Mouse (Mus musculus): ENCODE measurements around the gene Cnih2. TPM values are rescaled to one million over a fixed set of nuclear protein-coding genes. Genes with fewer than 3 reads are reported as not detected.

Gene Cnih2
- polyA plus RNA-seq, 1 experiment from 2014 or later = 231 TPM

- Histone ChIP-seq H3K4me1 (peaks cover 14% of the 10 kb centered on the region), H3K4me2 (replicated peaks) (no peak overlapping the region), H3K9ac (no peak overlapping the region), H3K27me3 (replicated peaks) (peaks cover 41% of the 10 kb centered on the region), H3K36me3 (peaks cover 44% of the 10 kb centered on the region), H3K4me3 (no peak overlapping the region; the same call in 1 of the 2 replicates), H3K9me3 (no peaks in the 10 kb centered on the region), H3K27ac (no peak overlapping the region)
- no peak for ATAC-seq (ENCODE audit: low FRiP score, low read depth)
- WGBS = 81% methylated on average over 6 of the region's 6 CpGs
Measured at GRCm38 (mm10) chr19:5049325-5049724, 49.0 kb downstream of the Cnih2 start.

GRCm38 (mm10) chr19:5048138-5049056, 49.9 kb downstream of the Cnih2 start:
- Histone ChIP-seq H3K4me2 (replicated peaks) (no peak overlapping the region), H3K27ac (no peak overlapping the region), H3K36me3 (peaks cover 48% of the 10 kb centered on the region), H3K9ac (no peak overlapping the region), H3K4me1 (peaks cover 14% of the 10 kb centered on the region), H3K4me3 (no peak overlapping the region), H3K9me3 (no peaks in the 10 kb centered on the region), H3K27me3 (replicated peaks) (peaks cover 36% of the 10 kb centered on the region)
- 88% methylated on average over 14 of the region's 14 CpGs for WGBS
- ATAC-seq (ENCODE audit: low FRiP score, low read depth) = no peak

GRCm38 (mm10) chr19:5045531-5045930, 52.8 kb downstream of the Cnih2 start:
- H3K4me3 ChIP-seq = no peak overlapping the region
- no peak overlapping the region for H3K4me2 ChIP-seq (replicated peaks)
- H3K9ac ChIP-seq = no peak overlapping the region
- H3K9me3 ChIP-seq = no peaks in the 10 kb centered on the region
- peaks cover 53% of the 10 kb centered on the region for H3K36me3 ChIP-seq
- H3K27me3 ChIP-seq (replicated peaks) = peaks cover 7% of the 10 kb centered on the region
- 85% methylated on average over 4 of the region's 4 CpGs for WGBS
- H3K27ac ChIP-seq = no peak overlapping the region
- peaks cover 25% of the 10 kb centered on the region for H3K4me1 ChIP-seq
- ATAC-seq (ENCODE audit: low FRiP score, low read depth) = no peak

Other genes with a start within 250 kb of the Cnih2 start
- 59.0 and 61.8 TPM in 2 replicates for gene Ctsf, start 243.4 kb downstream of the Cnih2 start, polyA plus RNA-seq (2016; fragmentation: Nextera tagmentation; extraction: Ambion mirVana)
- 3.3 TPM in 2 replicates for gene Actn3, start 220.6 kb downstream of the Cnih2 start, polyA plus RNA-seq (2016; fragmentation: Nextera tagmentation; extraction: Ambion mirVana)
- gene Zdhhc24, start 219.9 kb downstream of the Cnih2 start, polyA plus RNA-seq (2016; fragmentation: Nextera tagmentation; extraction: Ambion mirVana) = 21.4 and 22.1 TPM in 2 replicates
- gene Bbs1, start 191.9 kb downstream of the Cnih2 start, polyA plus RNA-seq (2016; fragmentation: Nextera tagmentation; extraction: Ambion mirVana) = 8.1 and 10.5 TPM in 2 replicates
- gene Dpp3, start 170.2 kb downstream of the Cnih2 start, polyA plus RNA-seq (2016; fragmentation: Nextera tagmentation; extraction: Ambion mirVana) = 167 and 171 TPM in 2 replicates
- 4.9 and 6.5 TPM in 2 replicates for gene Peli3, start 155.4 kb downstream of the Cnih2 start, polyA plus RNA-seq (2016; fragmentation: Nextera tagmentation; extraction: Ambion mirVana)
- 126 and 132 TPM in 2 replicates for gene Mrpl11, start 136.4 kb downstream of the Cnih2 start, polyA plus RNA-seq (2016; fragmentation: Nextera tagmentation; extraction: Ambion mirVana)
- gene Npas4, start 108.2 kb downstream of the Cnih2 start, polyA plus RNA-seq (2016; fragmentation: Nextera tagmentation; extraction: Ambion mirVana) = 0.06 and 0.08 TPM in 2 replicates
- 6.1 and 6.2 TPM in 2 replicates for gene Slc29a2, start 74.7 kb downstream of the Cnih2 start, polyA plus RNA-seq (2016; fragmentation: Nextera tagmentation; extraction: Ambion mirVana)
- 48.2 and 50.0 TPM in 2 replicates for gene B4gat1, start 59.7 kb downstream of the Cnih2 start, polyA plus RNA-seq (2016; fragmentation: Nextera tagmentation; extraction: Ambion mirVana)
- gene AC124502.3, start 59.6 kb downstream of the Cnih2 start, polyA plus RNA-seq (2016; fragmentation: Nextera tagmentation; extraction: Ambion mirVana) = 2.4 and 3.4 TPM in 2 replicates
- gene Brms1, start 57.2 kb downstream of the Cnih2 start, polyA plus RNA-seq (2016; fragmentation: Nextera tagmentation; extraction: Ambion mirVana) = 58.7 TPM in 2 replicates
- 2.0 and 2.5 TPM in 2 replicates for gene Rin1, start 48.0 kb downstream of the Cnih2 start, polyA plus RNA-seq (2016; fragmentation: Nextera tagmentation; extraction: Ambion mirVana)
- gene Cd248, start 30.4 kb downstream of the Cnih2 start, polyA plus RNA-seq (2016; fragmentation: Nextera tagmentation; extraction: Ambion mirVana) = 22.9 and 26.3 TPM in 2 replicates
- gene Tmem151a, start 13.0 kb downstream of the Cnih2 start, polyA plus RNA-seq (2016; fragmentation: Nextera tagmentation; extraction: Ambion mirVana) = 2.5 and 2.8 TPM in 2 replicates
- gene Yif1a, start 10.0 kb downstream of the Cnih2 start, polyA plus RNA-seq (2016; fragmentation: Nextera tagmentation; extraction: Ambion mirVana) = 66.3 and 69.1 TPM in 2 replicates
- 245 and 247 TPM in 2 replicates for gene Rab1b, start 8.6 kb upstream of the Cnih2 start, polyA plus RNA-seq (2016; fragmentation: Nextera tagmentation; extraction: Ambion mirVana)
- 62.6 and 63.1 TPM in 2 replicates for gene Klc2, start 20.0 kb upstream of the Cnih2 start, polyA plus RNA-seq (2016; fragmentation: Nextera tagmentation; extraction: Ambion mirVana)
- gene Pacs1, start 174.6 kb upstream of the Cnih2 start, polyA plus RNA-seq (2016; fragmentation: Nextera tagmentation; extraction: Ambion mirVana) = 28.9 and 35.0 TPM in 2 replicates
- 351 and 381 TPM in 2 replicates for gene Sf3b2, start 196.9 kb upstream of the Cnih2 start, polyA plus RNA-seq (2016; fragmentation: Nextera tagmentation; extraction: Ambion mirVana)
- gene Gal3st3, start 199.8 kb upstream of the Cnih2 start, polyA plus RNA-seq (2016; fragmentation: Nextera tagmentation; extraction: Ambion mirVana) = 18.6 and 19.4 TPM in 2 replicates
- not detected in 2 replicates for gene Catsper1, start 237.2 kb upstream of the Cnih2 start, polyA plus RNA-seq (2016; fragmentation: Nextera tagmentation; extraction: Ambion mirVana)